Mouse (Mus musculus) layer of hippocampus, adult 9-10 months (tissue): Measurements from ENCODE around the gene St3gal3.

ENCODE experiments used
- DNase-seq: peaks from one replicate; pipeline ENCODE4 v3.0.0; 2022; ENCODE audit warnings: low spot score

St3gal3 gene

DNA sequence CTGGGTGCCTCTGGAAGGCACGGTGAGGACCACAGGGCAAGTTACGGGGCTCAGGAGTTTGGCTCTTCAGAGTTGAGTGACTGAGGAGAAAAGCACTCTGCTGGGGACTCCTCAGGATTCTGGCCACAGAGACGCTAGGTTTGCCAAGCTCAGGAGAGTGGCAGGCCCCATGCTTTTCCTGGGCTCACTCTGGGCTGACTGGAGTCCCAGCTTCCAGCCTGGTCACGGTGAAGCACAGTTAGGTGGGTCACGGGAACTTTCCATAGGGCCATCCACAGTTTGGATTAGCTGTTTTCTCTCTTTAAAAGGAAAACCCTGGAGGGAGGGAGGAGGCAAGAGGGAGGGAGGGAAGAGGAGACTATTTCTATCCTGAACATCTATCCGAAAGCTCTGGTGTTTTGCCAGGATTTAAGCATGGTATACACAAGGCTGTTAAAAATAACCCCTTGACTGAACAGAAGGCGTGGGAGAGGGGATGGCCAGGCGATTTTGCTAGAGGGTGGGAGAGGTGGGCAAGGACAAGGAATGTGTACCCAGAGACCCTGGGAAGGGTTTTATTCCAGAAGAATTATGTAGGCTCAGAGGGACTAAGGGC lies 149.6 kb downstream of the St3gal3 start:
- no peak for DNase-seq

DNA sequence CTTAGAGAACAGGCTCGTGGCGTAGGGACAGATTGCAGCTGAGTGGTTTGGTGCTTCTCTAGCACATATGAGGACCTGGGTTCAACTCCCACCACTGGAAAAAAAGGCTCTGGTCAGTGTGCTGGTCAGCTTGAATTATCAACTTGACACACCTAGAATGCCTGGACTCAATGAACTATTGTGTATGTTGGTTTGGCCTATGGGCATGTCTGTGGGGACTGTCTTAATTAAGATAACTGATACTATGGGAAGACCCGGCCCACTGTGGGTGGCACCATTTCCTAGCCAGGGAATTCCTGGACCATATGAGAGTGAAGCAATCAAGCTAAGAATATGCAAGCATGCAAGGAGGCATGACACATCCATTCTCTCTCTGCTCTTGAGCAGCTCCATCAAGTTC lies 150.5 kb downstream of the St3gal3 start:
- DNase-seq: no peak

GRCm38 (mm10) chr4:117982706-117983105 lies 152.0 kb downstream of the St3gal3 start:
- DNase-seq: peak; percentile 49

GRCm38 (mm10) chr4:117981518-117981917 lies 153.2 kb downstream of the St3gal3 start:
- DNase-seq: no peak

- no peak for DNase-seq
Observed at GRCm38 (mm10) chr4:117980161-117980560, 154.6 kb downstream of the St3gal3 start.

GRCm38 (mm10) chr4:117979181-117979580 lies 155.5 kb downstream of the St3gal3 start:
- no peak for DNase-seq

DNA sequence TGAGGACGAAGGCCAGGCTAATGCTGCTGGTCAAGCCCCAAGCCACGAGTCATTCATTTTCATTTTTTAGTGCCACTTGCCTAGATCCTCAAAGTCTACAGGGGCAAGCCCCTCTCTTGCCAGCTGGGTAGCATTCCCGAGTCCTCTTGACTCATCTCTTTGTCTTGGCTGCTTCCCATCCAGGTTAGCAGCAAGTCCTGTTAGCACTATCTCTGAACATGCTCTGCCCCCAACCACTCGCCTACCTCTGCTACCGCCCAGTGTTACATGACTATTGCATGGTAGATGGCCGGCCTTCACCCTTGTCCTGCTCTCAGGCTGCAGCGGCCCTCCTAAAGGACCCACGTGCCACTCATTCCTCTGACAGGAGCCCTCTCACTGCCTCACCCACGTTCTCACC lies 156.4 kb downstream of the St3gal3 start:
- DNase-seq: no peak

DNA sequence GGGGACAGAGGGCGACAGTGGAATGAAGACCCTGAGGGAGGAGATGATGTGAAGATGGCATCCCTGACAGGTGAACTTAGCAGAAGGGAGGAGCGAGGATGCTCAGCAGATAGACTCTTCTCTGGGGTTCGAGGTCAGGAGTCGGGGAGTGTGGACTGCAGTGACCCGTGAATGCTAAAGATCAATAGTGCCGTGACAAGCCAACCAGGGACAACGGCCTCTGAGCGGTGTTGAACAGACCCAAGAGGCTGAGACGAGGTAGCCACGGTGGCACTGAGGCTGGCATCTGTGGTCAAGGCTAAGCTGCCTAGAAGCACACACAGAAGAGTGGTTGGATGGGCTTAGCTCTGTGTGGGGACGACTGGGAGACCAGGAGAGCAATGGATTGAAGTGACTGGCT lies 156.9 kb downstream of the St3gal3 start:
- DNase-seq: no peak

DNA sequence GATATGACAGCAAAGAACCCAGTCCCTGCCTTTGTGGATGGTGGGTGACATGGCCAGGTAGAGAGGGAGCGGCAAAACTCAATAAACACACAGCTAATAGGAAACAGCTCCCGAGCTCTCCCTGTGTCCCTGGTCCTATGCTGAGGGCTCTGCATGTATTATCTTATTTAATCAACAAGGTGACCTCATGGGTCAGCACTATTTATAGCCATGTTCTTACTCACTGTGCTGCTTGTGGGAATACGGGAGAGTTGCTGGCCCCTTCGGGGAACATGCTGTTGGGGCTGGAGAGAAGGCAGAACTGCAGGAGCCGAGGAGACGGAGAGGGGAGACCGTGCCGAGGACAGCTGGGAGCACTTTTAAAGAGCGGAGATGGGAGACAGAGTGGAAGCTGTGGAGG lies 157.3 kb downstream of the St3gal3 start:
- no peak for DNase-seq

DNA sequence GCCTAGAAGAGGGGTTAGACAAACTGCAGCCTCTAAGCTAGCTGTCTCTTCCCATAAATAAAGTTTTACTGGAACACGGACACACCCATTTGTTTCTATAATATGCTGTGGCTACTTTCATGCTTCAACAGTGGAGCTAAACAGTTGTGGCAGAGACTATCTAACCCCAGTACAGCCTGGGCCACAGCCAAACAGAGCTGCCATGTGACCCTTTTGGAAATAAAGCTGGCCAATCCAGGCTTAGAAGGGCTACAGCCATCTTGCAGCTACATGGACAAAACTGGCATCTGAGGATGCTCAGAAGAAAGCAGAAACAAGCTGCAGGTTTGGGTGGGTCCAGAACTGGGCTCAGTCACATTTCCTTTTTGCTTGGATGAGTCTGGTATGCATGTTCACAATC lies 158.9 kb downstream of the St3gal3 start:
- DNase-seq: no peak

GRCm38 (mm10) chr4:117974719-117975118 lies 160.0 kb downstream of the St3gal3 start:
- DNase-seq: no peak

GRCm38 (mm10) chr4:117972999-117973398 lies 161.7 kb downstream of the St3gal3 start:
- no peak for DNase-seq

DNA sequence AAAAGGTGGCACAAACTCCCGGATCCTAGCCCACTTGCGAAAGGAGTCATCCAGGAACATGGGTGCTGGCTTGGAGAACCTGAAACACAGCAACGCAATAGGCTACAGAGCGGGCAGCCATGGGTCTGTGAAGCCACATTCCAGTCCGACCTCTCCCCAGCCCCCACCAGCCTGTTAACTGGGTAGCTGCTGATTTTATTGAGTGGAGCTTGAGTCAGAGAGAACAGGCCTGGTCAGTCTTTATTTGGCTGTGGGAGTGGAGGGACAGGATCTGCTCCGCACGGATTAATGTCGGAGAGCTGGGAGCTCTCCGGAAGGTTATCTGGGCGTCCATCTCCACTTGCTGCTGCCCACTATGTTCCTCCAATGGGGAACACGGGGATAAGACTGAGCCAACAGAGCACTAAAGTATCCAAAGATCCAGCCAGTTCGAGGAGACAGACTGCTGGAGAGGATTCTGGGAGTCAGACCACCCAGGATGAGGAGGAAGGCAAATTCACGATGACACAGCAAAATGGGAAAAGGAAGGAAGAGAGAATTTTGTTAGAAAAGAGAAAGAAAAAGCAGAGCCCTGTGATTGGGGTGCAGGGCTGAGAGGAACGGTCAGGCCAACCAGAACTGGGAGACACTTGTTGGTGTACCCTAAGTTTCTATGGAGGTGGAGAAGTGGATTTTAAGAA lies 170.2 kb downstream of the St3gal3 start:
- no peak for DNase-seq

DNA sequence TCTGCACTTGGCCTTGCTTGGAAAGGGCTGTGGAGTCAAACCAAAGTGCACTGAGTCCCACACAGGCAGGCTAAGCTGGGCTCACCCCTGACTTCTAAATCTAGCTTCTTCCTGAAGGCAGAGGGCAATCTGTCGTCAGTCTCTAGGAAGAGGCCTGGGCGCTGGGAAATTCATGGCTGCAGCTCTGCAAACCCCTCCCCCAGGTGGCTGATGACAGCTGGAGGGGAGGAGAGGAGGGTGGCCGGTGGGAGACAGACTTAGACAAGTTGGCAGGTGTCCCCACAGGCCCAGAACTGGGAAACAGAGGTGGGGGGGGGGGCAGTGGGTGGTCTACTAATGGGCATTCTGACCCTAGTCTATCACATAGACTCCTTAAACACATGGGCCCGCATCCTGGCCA lies 177.2 kb downstream of the St3gal3 start:
- DNase-seq: no peak

GRCm38 (mm10) chr4:117947493-117947892 lies 187.2 kb downstream of the St3gal3 start:
- no peak for DNase-seq

DNA sequence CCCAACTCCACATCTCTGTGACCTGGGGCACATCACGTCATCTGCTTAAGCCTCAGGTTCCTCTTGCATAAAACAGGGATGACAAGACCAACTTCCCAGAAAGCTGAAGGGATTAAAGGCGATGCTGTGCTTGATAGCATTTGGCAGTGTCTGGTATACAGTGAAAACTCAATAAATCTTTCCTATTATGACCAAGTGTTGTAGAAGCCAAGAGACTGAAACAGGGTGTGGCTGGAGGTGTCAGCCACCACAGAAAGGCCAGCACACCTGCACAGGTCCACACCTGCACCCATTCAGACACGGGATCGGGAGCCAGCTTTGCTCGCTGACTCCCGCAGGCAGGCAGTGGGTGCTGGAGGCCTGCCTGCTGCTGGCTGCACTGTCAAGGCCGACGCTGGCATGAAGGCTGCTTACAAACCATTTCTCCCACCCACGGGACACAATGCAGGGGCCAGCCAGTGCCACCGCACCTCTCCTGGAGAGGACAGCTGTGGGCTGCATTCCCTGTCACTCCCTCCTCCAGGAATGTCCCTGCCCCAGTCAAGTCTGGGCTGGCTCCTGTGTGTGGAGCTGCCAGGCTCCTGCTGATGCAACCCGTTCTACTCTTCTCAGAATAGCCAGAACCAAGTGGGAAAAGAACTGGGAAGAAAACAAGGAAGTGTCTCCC lies 187.9 kb downstream of the St3gal3 start:
- no peak for DNase-seq

- no peak for DNase-seq
Observed at GRCm38 (mm10) chr4:117943317-117943716, 191.4 kb downstream of the St3gal3 start.

DNA sequence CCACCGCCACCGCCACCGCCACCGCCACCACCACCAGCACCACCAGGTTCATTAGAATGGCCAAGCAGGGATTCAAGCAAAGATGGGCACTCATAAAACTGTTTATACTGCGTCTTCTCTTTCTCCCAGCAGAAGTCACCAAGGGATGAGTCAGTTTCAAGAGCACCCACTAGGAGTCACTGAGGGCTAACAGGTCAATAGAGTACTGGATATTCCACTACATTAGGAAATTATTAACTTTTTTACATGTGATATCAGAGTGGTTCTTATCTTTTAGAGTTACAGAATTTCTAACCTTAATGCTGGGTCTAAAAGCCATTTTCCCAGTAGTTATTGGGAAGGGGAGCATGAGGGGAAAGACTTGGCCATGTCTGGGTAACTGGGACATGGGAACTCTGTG lies 197.8 kb downstream of the St3gal3 start:
- no peak for DNase-seq

DNA sequence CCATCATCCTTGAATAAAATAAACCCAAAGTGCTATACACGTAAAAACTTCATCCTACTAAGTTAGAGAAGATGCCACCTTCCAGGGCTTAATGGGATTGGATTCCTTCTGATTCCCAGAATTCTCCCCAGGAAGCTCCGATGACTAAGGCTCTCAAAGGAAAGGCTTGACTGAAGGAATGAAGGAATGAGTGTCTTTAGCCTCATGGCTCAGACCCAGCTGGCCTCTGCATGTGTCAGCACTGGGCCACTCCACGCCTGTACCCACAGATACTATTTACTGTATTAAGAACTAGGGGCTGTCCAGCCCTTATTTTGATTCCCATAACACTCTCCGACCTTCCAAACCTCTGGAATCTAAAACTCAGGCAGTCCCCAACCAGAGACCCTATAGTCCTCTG lies 200.6 kb downstream of the St3gal3 start:
- DNase-seq: no peak

DNA sequence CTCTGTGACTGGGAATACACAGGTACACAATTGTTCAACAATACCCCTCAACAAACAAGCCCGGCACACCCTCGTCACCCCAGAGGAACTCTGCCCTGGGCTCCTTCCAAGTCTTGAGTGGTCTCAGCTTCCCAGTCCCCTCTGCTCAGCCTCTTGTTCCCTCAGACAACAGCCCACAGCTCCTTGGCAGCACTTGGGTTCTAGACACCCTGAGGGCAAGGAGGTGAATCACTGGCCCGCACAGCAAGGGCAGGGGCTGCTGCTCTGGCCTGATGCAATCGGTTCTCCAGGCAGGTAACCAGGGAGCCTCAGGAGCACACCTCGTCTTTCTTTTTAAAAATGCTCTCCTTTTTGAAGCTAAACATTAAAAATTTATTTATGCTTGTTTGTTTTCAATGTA lies 201.5 kb downstream of the St3gal3 start:
- DNase-seq: no peak

DNA sequence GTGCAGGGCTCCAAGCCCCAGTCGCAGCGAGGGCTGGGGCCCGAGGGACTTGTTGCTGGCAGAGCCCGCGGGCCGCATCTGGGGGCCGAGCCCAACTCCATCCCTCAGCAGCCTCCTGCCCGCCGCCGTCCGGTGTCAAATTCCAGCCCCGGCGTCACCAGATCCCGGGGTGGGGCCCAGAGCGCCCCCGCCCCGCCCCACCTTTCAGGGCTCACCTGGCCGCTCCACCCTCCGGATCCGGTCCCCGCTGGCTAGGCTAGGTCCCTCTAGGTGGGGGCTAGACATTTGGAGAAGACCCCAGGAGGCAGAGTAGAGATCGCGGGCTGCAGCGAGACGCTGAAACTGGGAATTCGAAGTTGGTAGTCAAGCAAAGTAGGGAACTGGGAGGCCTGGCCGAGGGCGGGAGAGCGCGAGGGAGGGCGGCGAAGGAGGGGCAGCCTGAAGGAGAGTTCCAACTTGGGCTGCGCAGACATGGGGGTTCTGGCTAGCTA lies 205.3 kb downstream of the St3gal3 start, which contains the start of gene Artn:
TSS of gene Artn (minus strand) at position 373 of the 491 bp plus-strand sequence.
- no peak for DNase-seq

DNA sequence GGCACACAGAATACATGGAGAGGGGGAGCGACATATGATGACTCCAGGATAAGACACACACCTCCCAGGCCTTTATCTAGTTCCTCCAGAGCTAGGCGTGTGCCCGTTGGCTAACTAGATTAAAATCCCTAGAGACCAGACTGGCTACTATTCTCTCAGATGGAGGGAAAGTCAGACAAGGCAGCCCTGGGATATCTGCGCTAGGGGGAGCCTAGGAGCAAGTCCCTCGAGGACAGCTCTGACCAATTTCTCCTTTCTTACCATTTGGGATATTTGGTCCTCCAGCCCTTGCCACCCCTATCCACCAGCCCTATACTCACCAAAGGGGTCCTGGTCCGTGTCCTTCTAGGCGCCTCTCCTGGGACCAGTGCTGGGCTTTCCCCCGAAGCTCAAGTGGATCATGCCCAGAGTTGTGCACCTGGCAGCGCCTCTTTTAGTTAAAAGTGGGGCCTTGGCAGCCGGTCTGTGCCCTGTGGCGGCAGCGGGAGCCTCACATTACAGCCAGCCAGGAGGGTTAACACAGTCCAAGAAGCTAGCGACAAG lies 205.9 kb downstream of the St3gal3 start:
- no peak for DNase-seq

DNA sequence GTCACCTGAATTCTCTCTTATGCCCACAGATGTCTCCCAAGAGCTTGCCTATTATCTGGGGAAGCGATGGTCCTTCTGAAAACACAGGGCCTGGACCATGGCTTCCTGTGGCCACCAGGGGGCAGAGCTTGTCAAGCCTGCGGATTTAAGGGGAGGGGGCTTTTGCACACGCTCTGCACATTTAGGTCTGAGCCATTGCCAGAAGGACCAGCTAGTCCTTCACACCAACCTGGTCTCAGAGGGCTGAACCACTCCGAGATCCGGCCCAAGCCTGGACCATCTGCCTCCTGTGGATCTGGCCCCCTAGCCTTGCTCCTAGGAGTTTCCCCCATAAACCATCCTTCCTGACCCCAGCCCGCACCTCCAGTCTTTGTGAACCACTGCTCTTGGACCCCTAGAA lies 206.5 kb downstream of the St3gal3 start:
- no peak for DNase-seq
